Mouse (Mus musculus): ENCODE measurements at regions not wholly inside any gene's neighbourhood (a gene's known extent, or its start where the extent isn't known, plus 50 kb on each side); places are given as distances from the start of the nearest gene placed in this dataset.

GRCm38 (mm10) chr9:111822094-111822493 is 131.9 kb upstream of the Stac start:
- DNase-seq: peak in 1 of 2 experiments; percentile 5

- DNase-seq: no peak
Measured at GRCm38 (mm10) chr9:111817461-111817860, 127.3 kb upstream of the Stac start.

DNA sequence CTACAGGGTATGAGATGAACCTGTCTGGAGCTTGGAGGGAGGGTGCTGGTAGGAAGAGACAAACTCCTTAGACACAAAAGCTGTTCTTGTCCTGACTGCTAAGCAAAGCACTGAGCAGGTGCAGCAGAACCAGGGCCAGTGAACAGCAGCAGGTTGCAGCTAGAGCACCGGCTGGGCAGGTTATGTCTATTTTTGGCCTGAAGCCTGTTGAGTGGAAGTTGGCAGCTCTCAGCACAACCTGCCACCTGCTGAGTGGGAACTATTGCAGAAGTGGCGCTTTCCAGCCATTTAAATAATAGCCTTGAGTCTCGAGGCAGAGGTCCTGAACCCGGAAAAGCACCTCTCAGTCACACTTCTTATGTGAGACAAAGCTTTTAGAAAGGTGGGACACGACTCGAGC is 114.8 kb upstream of the Stac start:
- no peak for DNase-seq

DNA sequence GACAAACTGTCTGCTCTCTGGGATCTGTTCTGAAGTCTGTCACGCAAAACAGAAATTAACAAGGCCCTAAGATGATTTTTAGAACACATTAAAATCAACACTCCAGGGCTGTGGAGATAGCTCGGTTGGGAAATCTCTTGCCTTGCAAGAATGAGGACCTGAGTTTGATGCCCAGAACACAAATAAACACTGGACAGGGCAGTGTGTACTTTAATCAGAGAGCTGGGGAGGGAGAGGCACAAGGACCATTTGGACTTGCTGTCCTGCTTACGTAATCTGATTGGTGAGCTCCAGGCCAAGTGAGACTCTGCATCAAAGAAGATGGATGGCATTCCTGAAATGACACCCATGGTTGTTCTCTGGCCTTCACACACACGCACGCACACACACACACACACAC is 111.2 kb upstream of the Stac start:
- DNase-seq: no peak

DNA sequence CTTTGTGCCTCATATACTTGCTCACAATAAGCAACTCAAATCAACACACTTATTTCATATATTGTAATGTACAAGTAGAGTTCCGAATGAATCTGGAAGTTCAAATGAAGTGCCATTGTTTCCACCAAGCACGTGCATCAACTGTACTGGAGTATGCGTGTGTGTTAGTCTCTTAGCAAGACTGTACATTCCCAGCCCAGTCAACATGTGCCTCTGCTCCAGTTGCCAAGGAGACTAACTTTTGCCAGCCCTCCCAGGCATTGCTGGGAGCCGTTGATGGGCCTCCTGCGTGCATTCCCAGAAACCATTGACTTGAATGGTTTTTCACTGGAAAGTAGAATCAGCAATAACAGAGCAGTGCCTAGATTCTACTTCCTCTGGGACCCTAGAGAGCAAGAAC is 110.7 kb upstream of the Stac start:
- DNase-seq: no peak

DNA sequence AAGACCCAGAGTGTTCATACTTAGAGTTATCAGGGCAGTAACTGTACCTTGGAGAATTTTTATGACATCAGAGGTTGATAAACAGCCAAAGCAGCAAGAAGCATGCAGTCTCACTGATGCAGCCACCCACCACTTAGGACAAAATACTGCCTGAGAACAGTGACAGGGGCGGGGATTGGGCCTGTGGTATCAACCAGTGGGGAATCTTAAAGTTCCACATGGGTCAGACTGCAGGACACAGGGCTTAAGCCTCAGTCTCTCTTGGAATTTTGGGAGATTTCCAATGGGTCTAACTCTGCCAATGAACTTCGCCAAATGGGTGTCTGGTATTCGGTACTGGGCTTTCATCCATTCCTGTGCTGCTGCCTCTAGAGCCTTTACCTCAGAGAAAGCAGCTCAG is 88.8 kb upstream of the Stac start:
- no peak for DNase-seq

GRCm38 (mm10) chr9:111777433-111778135 is 87.4 kb upstream of the Stac start:
- no peak for DNase-seq

DNA sequence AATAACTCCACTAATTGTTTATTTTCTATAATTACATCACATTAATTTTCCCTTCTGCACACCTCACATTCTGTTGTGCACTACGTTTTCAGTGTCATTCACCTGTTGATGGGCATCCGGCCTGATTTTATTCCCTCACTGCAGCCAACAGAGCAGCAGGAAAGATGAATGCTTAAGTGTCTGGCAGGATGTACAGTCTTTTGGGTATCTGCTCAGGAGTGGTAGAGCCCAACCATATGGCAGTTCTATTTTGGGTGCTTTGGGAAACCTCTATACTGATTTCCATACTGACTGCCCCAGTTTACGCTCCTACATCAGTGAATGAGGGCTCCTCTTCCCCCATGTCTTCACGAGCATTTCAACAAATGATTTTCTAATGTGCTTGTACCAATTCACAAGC is 84.1 kb upstream of the Stac start:
- DNase-seq: no peak

DNA sequence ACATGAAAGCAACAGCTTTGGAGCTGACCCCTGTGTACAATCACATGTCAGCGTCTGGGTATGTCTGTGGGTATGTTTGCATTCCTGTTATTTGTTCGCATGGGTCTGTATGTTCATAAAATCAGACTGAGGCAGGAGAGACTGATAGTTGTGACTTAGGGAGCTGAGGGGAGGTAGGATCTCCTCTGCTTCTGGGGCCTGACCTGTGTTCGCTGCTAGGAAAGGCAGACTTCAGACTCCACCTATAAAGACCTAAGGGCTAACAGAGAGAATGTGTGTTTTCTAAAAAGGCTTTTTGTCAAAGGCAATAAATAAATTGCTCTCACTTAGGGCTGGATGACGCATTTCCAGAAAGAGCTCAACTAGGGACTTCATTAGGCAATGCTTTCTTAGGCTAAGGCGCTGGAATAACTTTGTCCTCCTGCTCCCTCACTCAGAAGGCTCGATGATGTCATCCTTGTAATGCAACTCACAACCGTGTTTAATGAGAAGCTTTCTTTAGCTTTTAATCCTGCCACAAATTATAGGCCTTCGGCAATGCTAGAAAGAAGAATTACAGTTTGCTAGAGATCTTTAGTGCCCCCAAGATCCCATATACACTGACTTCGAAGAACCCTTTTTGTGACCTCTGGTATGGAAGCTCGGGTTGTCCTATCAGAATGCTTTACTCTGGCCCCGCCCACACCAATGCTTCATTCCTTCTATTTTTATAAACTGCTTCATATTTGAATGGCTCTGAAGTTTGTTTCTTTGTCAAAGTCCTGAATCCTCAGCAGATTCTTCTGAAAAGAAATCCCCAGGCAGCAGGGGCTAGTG is 72.7 kb upstream of the Stac start:
- DNase-seq: no peak

DNA sequence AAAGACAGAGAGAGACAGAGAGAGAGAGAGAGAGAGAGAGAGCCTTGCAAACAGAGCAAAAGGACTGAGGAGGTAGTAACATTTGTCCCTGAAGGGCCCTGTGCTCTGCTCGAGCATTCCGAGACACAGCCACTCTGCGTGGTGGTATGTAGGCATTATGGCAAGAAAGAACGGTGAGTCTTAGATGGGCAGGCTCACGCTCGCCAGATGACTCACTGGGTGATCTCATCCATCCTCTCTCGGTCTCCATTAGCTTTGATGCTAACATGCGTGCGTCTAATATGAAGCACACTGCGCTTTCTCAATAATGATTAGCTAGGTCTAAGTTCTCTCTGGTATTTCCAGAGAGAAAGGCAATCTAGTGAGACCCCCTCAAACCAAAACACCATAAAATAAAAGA is 65.1 kb upstream of the Stac start:
- no peak for DNase-seq

GRCm38 (mm10) chr9:111746151-111746550 is 56.0 kb upstream of the Stac start:
- DNase-seq: no peak

- DNase-seq: no peak
Measured at GRCm38 (mm10) chr9:111745206-111745605, 55.1 kb upstream of the Stac start.
